Mouse (Mus musculus): Measurements from ENCODE around the gene Dnajb1. TPM values are rescaled to one million over a fixed set of nuclear protein-coding genes. Genes with fewer than 3 reads are reported as not detected.
"Not testable (repeated sequence)": the region's sequence is repeated elsewhere in the genome, so short reads cannot be mapped to it uniquely, and the experiment has no call there.

The Dnajb1 gene
- total and polyA plus RNA-seq, 2 experiments = 8.3 to 18.2 TPM

DNA sequence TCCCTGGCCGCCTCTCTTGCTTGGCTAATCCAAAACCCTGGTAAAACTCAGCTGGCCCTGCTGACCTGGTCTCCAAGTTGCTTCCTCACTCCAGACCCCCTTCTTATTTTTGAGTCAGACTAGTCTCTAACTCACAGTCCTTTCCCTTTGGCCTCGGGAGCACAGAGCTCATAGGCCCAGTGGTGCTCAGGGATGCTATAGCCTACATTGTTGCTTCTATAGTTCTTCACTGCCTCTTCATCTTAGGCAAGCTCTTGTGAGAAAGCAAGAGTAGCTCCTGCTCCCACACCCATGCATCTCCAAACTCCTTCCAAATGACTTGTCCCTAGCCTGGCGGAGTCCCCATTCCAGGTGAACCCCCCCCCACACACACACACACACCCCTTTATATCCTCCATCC lies 40.3 kb upstream of the Dnajb1 start:
- Histone ChIP-seq H3K4me3 (ENCODE audit: insufficient read depth, low read depth, low read length) (peak overlapping the region; percentile 75; the same call in 1 of the 2 replicates), H3K36me3 (ENCODE audit: control insufficient read depth, insufficient read depth, low read length) (no peaks in the 10 kb centered on the region; the same call in 1 of the 2 replicates), H3K79me2 (ENCODE audit: control insufficient read depth, insufficient read depth, low read length) (peaks cover 32% of the 10 kb centered on the region; the same call in 1 of the 2 replicates), H3K4me1 (ENCODE audit: control insufficient read depth, insufficient read depth, low read length) (peaks cover 9% of the 10 kb centered on the region), H3K9ac (ENCODE audit: low read depth, low read length) (peak overlapping the region; percentile 87), H3K27me3 (ENCODE audit: control insufficient read depth, insufficient read depth, low read length) (no peaks in the 10 kb centered on the region), H3K27ac (replicated peaks; ENCODE audit: insufficient read depth, low read depth, low read length) (no peak overlapping the region)
- WGBS = 60% methylated on average over 3 of the region's 3 CpGs
- no peak for DNase-seq (ENCODE audit: extremely low read depth, low read depth, low spot score)
- no peak for TF ChIP-seq CTCF (IDR thresholded peaks at IDR 0.05; ENCODE audit: low read depth, low read length)
- no peak for TF ChIP-seq POLR2A (IDR thresholded peaks at IDR 0.05; ENCODE audit: extremely low read depth, insufficient read depth, low read length)

- Histone ChIP-seq H3K4me1 (ENCODE audit: control insufficient read depth, insufficient read depth, low read length) (peaks cover 9% of the 10 kb centered on the region), H3K4me3 (ENCODE audit: insufficient read depth, low read depth, low read length) (no peak overlapping the region), H3K27ac (replicated peaks; ENCODE audit: insufficient read depth, low read depth, low read length) (no peak overlapping the region), H3K27me3 (ENCODE audit: control insufficient read depth, insufficient read depth, low read length) (no peaks in the 10 kb centered on the region), H3K36me3 (ENCODE audit: control insufficient read depth, insufficient read depth, low read length) (no peaks in the 10 kb centered on the region; the same call in 1 of the 2 replicates), H3K9ac (ENCODE audit: low read depth, low read length) (no peak overlapping the region), H3K79me2 (ENCODE audit: control insufficient read depth, insufficient read depth, low read length) (peaks cover 32% of the 10 kb centered on the region; the same call in 1 of the 2 replicates)
- TF ChIP-seq POLR2A (IDR thresholded peaks at IDR 0.05; ENCODE audit: extremely low read depth, insufficient read depth, low read length) = no peak
- TF ChIP-seq CTCF (IDR thresholded peaks at IDR 0.05; ENCODE audit: low read depth, low read length) = no peak
- DNase-seq (ENCODE audit: extremely low read depth, low read depth, low spot score) = no peak
- WGBS = 82% methylated on average over 5 of the region's 5 CpGs
Measured at GRCm38 (mm10) chr8:83568128-83568527, 39.9 kb upstream of the Dnajb1 start.

- 77% methylated on average over 5 of the region's 5 CpGs for WGBS
- no peak for DNase-seq (ENCODE audit: extremely low read depth, low read depth, low spot score)
- Histone ChIP-seq H3K9ac (ENCODE audit: low read depth, low read length) (no peak overlapping the region), H3K4me3 (ENCODE audit: insufficient read depth, low read depth, low read length) (no peak overlapping the region), H3K36me3 (ENCODE audit: control insufficient read depth, insufficient read depth, low read length) (no peaks in the 10 kb centered on the region; the same call in 1 of the 2 replicates), H3K4me1 (ENCODE audit: control insufficient read depth, insufficient read depth, low read length) (peaks cover 9% of the 10 kb centered on the region), H3K27ac (replicated peaks; ENCODE audit: insufficient read depth, low read depth, low read length) (no peak overlapping the region), H3K79me2 (ENCODE audit: control insufficient read depth, insufficient read depth, low read length) (peaks cover 32% of the 10 kb centered on the region; the same call in 1 of the 2 replicates), H3K27me3 (ENCODE audit: control insufficient read depth, insufficient read depth, low read length) (no peaks in the 10 kb centered on the region)
- TF ChIP-seq POLR2A (IDR thresholded peaks at IDR 0.05; ENCODE audit: extremely low read depth, insufficient read depth, low read length) (no peak), CTCF (IDR thresholded peaks at IDR 0.05; ENCODE audit: low read depth, low read length) (no peak)
Measured at GRCm38 (mm10) chr8:83568755-83569154, 39.2 kb upstream of the Dnajb1 start.

DNA sequence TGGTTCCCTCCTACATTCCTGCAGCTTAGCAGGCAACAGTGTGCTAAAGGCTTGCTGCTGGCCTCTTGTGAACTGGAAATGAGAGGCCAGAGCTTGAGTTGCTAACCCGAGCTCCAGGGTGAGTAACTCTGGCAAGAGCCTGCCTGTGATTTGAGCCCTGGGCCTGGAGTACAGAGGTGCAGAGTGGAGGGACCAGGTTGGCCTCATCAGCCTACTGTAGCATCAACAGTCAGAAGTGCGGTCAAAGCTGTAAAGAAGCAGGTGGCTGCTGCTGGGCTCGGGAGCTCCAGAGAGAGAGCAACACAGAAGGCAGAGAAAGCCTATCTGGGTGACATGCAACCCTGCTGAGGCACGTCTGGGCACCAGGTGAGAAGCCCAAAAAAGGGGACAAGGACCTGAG lies 38.8 kb upstream of the Dnajb1 start:
- TF ChIP-seq POLR2A (IDR thresholded peaks at IDR 0.05; ENCODE audit: extremely low read depth, insufficient read depth, low read length) = no peak
- TF ChIP-seq CTCF (IDR thresholded peaks at IDR 0.05; ENCODE audit: low read depth, low read length) = no peak
- no peaks in the 10 kb centered on the region; the same call in 1 of the 2 replicates for H3K36me3 ChIP-seq (ENCODE audit: control insufficient read depth, insufficient read depth, low read length)
- 83% methylated on average over 4 of the region's 4 CpGs for WGBS

DNA sequence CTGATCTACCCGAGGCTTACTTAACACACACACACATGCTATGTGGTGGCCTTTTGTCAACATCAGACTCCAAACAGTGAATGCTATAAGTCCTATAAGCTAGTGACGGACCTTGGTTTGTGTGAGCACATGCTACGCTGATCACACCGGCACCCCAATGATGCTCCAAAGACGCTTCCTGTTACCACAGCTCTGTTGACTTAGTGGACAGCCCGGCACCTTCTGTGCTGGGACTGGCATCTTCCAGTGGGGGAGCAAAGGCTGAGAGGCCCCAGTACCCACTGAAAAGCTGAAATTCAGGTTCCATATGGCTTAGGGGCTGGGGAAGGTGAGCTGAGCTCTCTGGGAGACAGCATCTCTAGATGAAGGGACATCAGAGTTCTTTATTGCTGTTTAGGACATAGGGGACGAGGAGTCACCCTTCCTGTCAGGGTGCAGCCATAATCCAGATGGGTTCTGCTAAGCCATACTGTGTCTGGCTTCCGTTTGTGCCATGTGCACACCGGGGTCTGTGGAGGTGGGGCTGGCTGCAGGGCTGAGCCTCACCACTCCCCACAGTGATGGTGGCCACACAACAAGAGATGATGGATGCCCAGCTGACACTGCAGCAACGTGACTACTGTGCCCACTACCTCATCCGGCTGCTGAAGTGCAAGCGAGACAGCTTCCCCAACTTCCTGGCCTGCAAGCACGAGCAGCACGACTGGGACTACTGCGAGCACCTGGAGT lies 37.6 kb upstream of the Dnajb1 start:
- peaks cover 44% of the 10 kb centered on the region; the same call in 1 of the 2 replicates for H3K79me2 ChIP-seq (ENCODE audit: control insufficient read depth, insufficient read depth, low read length)
- no peak overlapping the region for H3K4me3 ChIP-seq (ENCODE audit: insufficient read depth, low read depth, low read length)
- 87% methylated on average over 15 of the region's 15 CpGs for WGBS
- H3K36me3 ChIP-seq (ENCODE audit: control insufficient read depth, insufficient read depth, low read length) = no peaks in the 10 kb centered on the region; the same call in 1 of the 2 replicates
- H3K4me1 ChIP-seq (ENCODE audit: control insufficient read depth, insufficient read depth, low read length) = peaks cover 9% of the 10 kb centered on the region
- H3K27ac ChIP-seq (replicated peaks; ENCODE audit: insufficient read depth, low read depth, low read length) = no peak overlapping the region
- TF ChIP-seq POLR2A (IDR thresholded peaks at IDR 0.05; ENCODE audit: extremely low read depth, insufficient read depth, low read length) = no peak
- no peak for TF ChIP-seq CTCF (IDR thresholded peaks at IDR 0.05; ENCODE audit: low read depth, low read length)
- DNase-seq (ENCODE audit: extremely low read depth, low read depth, low spot score) = no peak
- no peak overlapping the region for H3K9ac ChIP-seq (ENCODE audit: low read depth, low read length)
- no peaks in the 10 kb centered on the region for H3K27me3 ChIP-seq (ENCODE audit: control insufficient read depth, insufficient read depth, low read length)

More for the DNA sequence above, 38.8 kb upstream of the Dnajb1 start:
- Histone ChIP-seq H3K9ac (ENCODE audit: low read depth, low read length) (no peak overlapping the region), H3K79me2 (ENCODE audit: control insufficient read depth, insufficient read depth, low read length) (peaks cover 32% of the 10 kb centered on the region; the same call in 1 of the 2 replicates), H3K4me1 (ENCODE audit: control insufficient read depth, insufficient read depth, low read length) (peaks cover 9% of the 10 kb centered on the region), H3K27ac (replicated peaks; ENCODE audit: insufficient read depth, low read depth, low read length) (no peak overlapping the region), H3K4me3 (ENCODE audit: insufficient read depth, low read depth, low read length) (no peak overlapping the region), H3K27me3 (ENCODE audit: control insufficient read depth, insufficient read depth, low read length) (no peaks in the 10 kb centered on the region)
- no peak for DNase-seq (ENCODE audit: extremely low read depth, low read depth, low spot score)

GRCm38 (mm10) chr8:83571001-83571340 lies 37.0 kb upstream of the Dnajb1 start:
- 94% methylated on average over 7 of the region's 7 CpGs for WGBS
- not testable (repeated sequence) for DNase-seq (ENCODE audit: extremely low read depth, low read depth, low spot score); H3K27me3 ChIP-seq (ENCODE audit: control insufficient read depth, insufficient read depth, low read length); H3K4me3 ChIP-seq (ENCODE audit: insufficient read depth, low read depth, low read length); H3K4me1 ChIP-seq (ENCODE audit: control insufficient read depth, insufficient read depth, low read length); H3K36me3 ChIP-seq (ENCODE audit: control insufficient read depth, insufficient read depth, low read length); H3K27ac ChIP-seq (replicated peaks; ENCODE audit: insufficient read depth, low read depth, low read length); H3K9ac ChIP-seq (ENCODE audit: low read depth, low read length)
- peaks cover 49% of the 10 kb centered on the region; the same call in 1 of the 2 replicates for H3K79me2 ChIP-seq (ENCODE audit: control insufficient read depth, insufficient read depth, low read length)

Data from liver, adult 2 months (tissue).